Mouse (Mus musculus): Measurements from ENCODE around the gene Slc19a2.

DNA sequence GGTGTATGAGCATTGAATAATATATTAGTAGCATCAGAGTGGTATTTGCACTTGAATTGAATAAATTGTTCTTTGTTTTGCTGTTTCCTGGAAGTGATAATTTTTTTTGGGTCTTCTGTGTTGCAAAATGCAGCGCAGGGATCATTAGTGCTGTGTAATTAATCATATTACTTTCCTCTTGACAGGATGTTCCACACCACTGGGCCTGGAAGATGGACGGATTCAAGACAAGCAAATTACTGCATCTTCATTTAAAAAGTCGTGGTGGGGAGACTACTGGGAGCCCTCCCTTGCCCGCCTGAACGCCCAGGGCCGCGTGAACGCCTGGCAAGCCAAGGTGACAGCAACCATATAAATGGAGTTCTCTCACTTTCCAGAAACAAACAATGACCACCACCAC is 34.7 kb upstream of the Slc19a2 start:
- TF ChIP-seq CTCF (IDR thresholded peaks at IDR 0.05; ENCODE audit: borderline replicate concordance, insufficient read depth, low read length) = no peak
- no peak for TF ChIP-seq POLR2A (IDR thresholded peaks at IDR 0.05; ENCODE audit: low read depth, low read length)
